Mouse (Mus musculus): ENCODE data around the gene Pitpnm2. TPM values are rescaled to one million over a fixed set of nuclear protein-coding genes. Genes with fewer than 3 reads are reported as not detected.

Pitpnm2 gene
- polyA plus RNA-seq, 1 experiment, result 21.8 TPM

GRCm38 (mm10) chr5:124083850-124084587 lies 165.5 kb downstream of the Pitpnm2 start:
- no peak overlapping the region for H3K27ac ChIP-seq (replicated peaks; ENCODE audit: low read depth, low read length)

GRCm38 (mm10) chr5:124082941-124083688 lies 166.4 kb downstream of the Pitpnm2 start:
- Histone ChIP-seq H3K4me3 (ENCODE audit: insufficient read depth, low read depth, low read length) (no peak overlapping the region), H3K27ac (replicated peaks; ENCODE audit: low read depth, low read length) (no peak overlapping the region), H3K4me1 (ENCODE audit: control insufficient read depth, insufficient read depth, insufficient read length, low read length) (no peaks in the 10 kb centered on the region)

More at GRCm38 (mm10) chr5:124083850-124084587, 165.5 kb downstream of the Pitpnm2 start:
- no peak overlapping the region for H3K4me3 ChIP-seq (ENCODE audit: insufficient read depth, low read depth, low read length)
- no peaks in the 10 kb centered on the region for H3K4me1 ChIP-seq (ENCODE audit: control insufficient read depth, insufficient read depth, insufficient read length, low read length)

- Histone ChIP-seq H3K27ac (replicated peaks; ENCODE audit: low read depth, low read length) (no peak overlapping the region), H3K4me1 (ENCODE audit: control insufficient read depth, insufficient read depth, insufficient read length, low read length) (no peaks in the 10 kb centered on the region), H3K4me3 (ENCODE audit: insufficient read depth, low read depth, low read length) (no peak overlapping the region)
Observed at GRCm38 (mm10) chr5:124082447-124082846, 167.1 kb downstream of the Pitpnm2 start.

- Histone ChIP-seq H3K4me3 (ENCODE audit: insufficient read depth, low read depth, low read length) (no peak overlapping the region), H3K27ac (replicated peaks; ENCODE audit: low read depth, low read length) (no peak overlapping the region), H3K4me1 (ENCODE audit: control insufficient read depth, insufficient read depth, insufficient read length, low read length) (no peaks in the 10 kb centered on the region)
Observed at GRCm38 (mm10) chr5:124079880-124080279, 169.7 kb downstream of the Pitpnm2 start.

GRCm38 (mm10) chr5:124078794-124079416 lies 170.7 kb downstream of the Pitpnm2 start:
- no peak overlapping the region for H3K27ac ChIP-seq (replicated peaks; ENCODE audit: low read depth, low read length)
- no peaks in the 10 kb centered on the region for H3K4me1 ChIP-seq (ENCODE audit: control insufficient read depth, insufficient read depth, insufficient read length, low read length)
- no peak overlapping the region for H3K4me3 ChIP-seq (ENCODE audit: insufficient read depth, low read depth, low read length)

- Histone ChIP-seq H3K4me3 (ENCODE audit: insufficient read depth, low read depth, low read length) (no peak overlapping the region), H3K27ac (replicated peaks; ENCODE audit: low read depth, low read length) (no peak overlapping the region), H3K4me1 (ENCODE audit: control insufficient read depth, insufficient read depth, insufficient read length, low read length) (no peaks in the 10 kb centered on the region)
Observed at GRCm38 (mm10) chr5:124077856-124078460, 171.6 kb downstream of the Pitpnm2 start.

GRCm38 (mm10) chr5:124077241-124077640 lies 172.3 kb downstream of the Pitpnm2 start:
- Histone ChIP-seq H3K4me3 (ENCODE audit: insufficient read depth, low read depth, low read length) (no peak overlapping the region), H3K4me1 (ENCODE audit: control insufficient read depth, insufficient read depth, insufficient read length, low read length) (no peaks in the 10 kb centered on the region), H3K27ac (replicated peaks; ENCODE audit: low read depth, low read length) (no peak overlapping the region)

GRCm38 (mm10) chr5:124076559-124076958 lies 173.0 kb downstream of the Pitpnm2 start:
- no peak overlapping the region for H3K4me3 ChIP-seq (ENCODE audit: insufficient read depth, low read depth, low read length)
- H3K27ac ChIP-seq (replicated peaks; ENCODE audit: low read depth, low read length), result no peak overlapping the region
- no peaks in the 10 kb centered on the region for H3K4me1 ChIP-seq (ENCODE audit: control insufficient read depth, insufficient read depth, insufficient read length, low read length)

GRCm38 (mm10) chr5:124075716-124076115 lies 173.8 kb downstream of the Pitpnm2 start:
- no peak overlapping the region for H3K27ac ChIP-seq (replicated peaks; ENCODE audit: low read depth, low read length)
- no peaks in the 10 kb centered on the region for H3K4me1 ChIP-seq (ENCODE audit: control insufficient read depth, insufficient read depth, insufficient read length, low read length)
- H3K4me3 ChIP-seq (ENCODE audit: insufficient read depth, low read depth, low read length), result no peak overlapping the region

GRCm38 (mm10) chr5:124074845-124075307 lies 174.7 kb downstream of the Pitpnm2 start:
- H3K4me3 ChIP-seq (ENCODE audit: insufficient read depth, low read depth, low read length), result no peak overlapping the region
- no peaks in the 10 kb centered on the region for H3K4me1 ChIP-seq (ENCODE audit: control insufficient read depth, insufficient read depth, insufficient read length, low read length)
- H3K27ac ChIP-seq (replicated peaks; ENCODE audit: low read depth, low read length), result no peak overlapping the region

GRCm38 (mm10) chr5:124073682-124074081 lies 175.9 kb downstream of the Pitpnm2 start:
- Histone ChIP-seq H3K4me1 (ENCODE audit: control insufficient read depth, insufficient read depth, insufficient read length, low read length) (no peaks in the 10 kb centered on the region), H3K27ac (replicated peaks; ENCODE audit: low read depth, low read length) (no peak overlapping the region), H3K4me3 (ENCODE audit: insufficient read depth, low read depth, low read length) (no peak overlapping the region)

- H3K4me1 ChIP-seq (ENCODE audit: control insufficient read depth, insufficient read depth, insufficient read length, low read length), result no peaks in the 10 kb centered on the region
- no peak overlapping the region for H3K27ac ChIP-seq (replicated peaks; ENCODE audit: low read depth, low read length)
- H3K4me3 ChIP-seq (ENCODE audit: insufficient read depth, low read depth, low read length), result no peak overlapping the region
Observed at GRCm38 (mm10) chr5:124069657-124070056, 179.9 kb downstream of the Pitpnm2 start.
